Mouse (Mus musculus): ENCODE data around the gene Ptx4. TPM values are rescaled to one million over a fixed set of nuclear protein-coding genes. Genes with fewer than 3 reads are reported as not detected.

Ptx4 gene
- polyA plus RNA-seq (2014; fragmentation: Illumina TruSeq; extraction: RNeasy Lipid Tissue Mini Kit (QIAGEN cat#74804); ENCODE audit: low read depth, low replicate concordance), result not detected

GRCm38 (mm10) chr17:25120406-25120805 lies at the start of gene Ptx4:
Ptx4 (plus strand) TSS chr17:25120760.

GRCm38 (mm10) chr17:25083444-25083931 lies 37.1 kb upstream of the Ptx4 start, which contains the start of gene Tmem204:
Tmem204 (minus strand) TSS chr17:25083591.

GRCm38 (mm10) chr17:25115664-25116432 lies 4.7 kb upstream of the Ptx4 start, which contains the start of gene Telo2:
Telo2 (minus strand) TSS chr17:25115967.

DNA sequence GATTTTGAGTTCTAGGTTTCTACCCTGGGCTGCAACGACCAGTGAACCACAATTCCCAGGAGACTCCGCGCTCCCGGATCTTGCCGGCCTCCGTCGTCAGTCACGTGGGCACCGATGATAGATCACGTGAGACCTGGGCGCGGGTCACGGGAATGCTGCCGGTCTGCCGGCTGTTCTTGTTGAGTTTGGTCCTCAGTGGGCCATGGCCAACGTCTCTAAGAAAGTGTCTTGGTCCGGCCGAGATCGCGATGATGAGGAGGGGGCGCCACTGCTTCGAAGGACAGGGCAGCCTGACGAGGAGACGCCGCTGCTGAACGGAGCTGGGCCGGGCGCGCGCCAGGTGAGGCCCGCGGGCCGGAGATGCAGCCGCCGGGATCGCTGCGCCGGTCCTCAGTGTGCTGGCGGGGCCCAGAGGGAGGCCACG lies 12.7 kb downstream of the Ptx4 start, which contains the start of gene Clcn7:
TSS of gene Clcn7 (plus strand) at position 117 of the 424 bp plus-strand sequence.

GRCm38 (mm10) chr17:25162161-25162560 lies 41.6 kb downstream of the Ptx4 start, which contains the start of gene Ccdc154:
Ccdc154 (plus strand) TSS chr17:25162461.

Other genes with a start within 250 kb of the Ptx4 start
- 22.1 TPM for gene Nubp2, start 234.4 kb upstream of the Ptx4 start, polyA plus RNA-seq (2014; fragmentation: Illumina TruSeq; extraction: RNeasy Lipid Tissue Mini Kit (QIAGEN cat#74804); ENCODE audit: low read depth, low replicate concordance)
- gene Spsb3, start 234.1 kb upstream of the Ptx4 start, polyA plus RNA-seq (2014; fragmentation: Illumina TruSeq; extraction: RNeasy Lipid Tissue Mini Kit (QIAGEN cat#74804); ENCODE audit: low read depth, low replicate concordance), result 35.8 TPM
- gene Eme2, start 225.7 kb upstream of the Ptx4 start, polyA plus RNA-seq (2014; fragmentation: Illumina TruSeq; extraction: RNeasy Lipid Tissue Mini Kit (QIAGEN cat#74804); ENCODE audit: low read depth, low replicate concordance), result 15.4 TPM
- 86.1 TPM for gene Mrps34, start 225.6 kb upstream of the Ptx4 start, polyA plus RNA-seq (2014; fragmentation: Illumina TruSeq; extraction: RNeasy Lipid Tissue Mini Kit (QIAGEN cat#74804); ENCODE audit: low read depth, low replicate concordance)
- 30.4 TPM for gene Nme3, start 224.3 kb upstream of the Ptx4 start, polyA plus RNA-seq (2014; fragmentation: Illumina TruSeq; extraction: RNeasy Lipid Tissue Mini Kit (QIAGEN cat#74804); ENCODE audit: low read depth, low replicate concordance)
- gene Mapk8ip3, start 183.8 kb upstream of the Ptx4 start, polyA plus RNA-seq (2014; fragmentation: Illumina TruSeq; extraction: RNeasy Lipid Tissue Mini Kit (QIAGEN cat#74804); ENCODE audit: low read depth, low replicate concordance), result 67.2 TPM
- gene Jpt2, start 160.1 kb upstream of the Ptx4 start, polyA plus RNA-seq (2014; fragmentation: Illumina TruSeq; extraction: RNeasy Lipid Tissue Mini Kit (QIAGEN cat#74804); ENCODE audit: low read depth, low replicate concordance), result 6.5 TPM
- gene Cramp1l, start 105.0 kb upstream of the Ptx4 start, polyA plus RNA-seq (2014; fragmentation: Illumina TruSeq; extraction: RNeasy Lipid Tissue Mini Kit (QIAGEN cat#74804); ENCODE audit: low read depth, low replicate concordance), result 8.1 TPM
- 5.2 TPM for gene Ift140, start 104.7 kb upstream of the Ptx4 start, polyA plus RNA-seq (2014; fragmentation: Illumina TruSeq; extraction: RNeasy Lipid Tissue Mini Kit (QIAGEN cat#74804); ENCODE audit: low read depth, low replicate concordance)
- 49.6 TPM for gene Tmem204, start 37.2 kb upstream of the Ptx4 start, polyA plus RNA-seq (2014; fragmentation: Illumina TruSeq; extraction: RNeasy Lipid Tissue Mini Kit (QIAGEN cat#74804); ENCODE audit: low read depth, low replicate concordance)
- 17.6 TPM for gene Telo2, start 4.8 kb upstream of the Ptx4 start, polyA plus RNA-seq (2014; fragmentation: Illumina TruSeq; extraction: RNeasy Lipid Tissue Mini Kit (QIAGEN cat#74804); ENCODE audit: low read depth, low replicate concordance)
- 22.7 TPM for gene Clcn7, start 12.6 kb downstream of the Ptx4 start, polyA plus RNA-seq (2014; fragmentation: Illumina TruSeq; extraction: RNeasy Lipid Tissue Mini Kit (QIAGEN cat#74804); ENCODE audit: low read depth, low replicate concordance)
- gene Ccdc154, start 41.7 kb downstream of the Ptx4 start, polyA plus RNA-seq (2014; fragmentation: Illumina TruSeq; extraction: RNeasy Lipid Tissue Mini Kit (QIAGEN cat#74804); ENCODE audit: low read depth, low replicate concordance), result not detected
- not detected for gene Gm38655, start 54.7 kb downstream of the Ptx4 start, polyA plus RNA-seq (2014; fragmentation: Illumina TruSeq; extraction: RNeasy Lipid Tissue Mini Kit (QIAGEN cat#74804); ENCODE audit: low read depth, low replicate concordance)
- gene BC003965, start 63.8 kb downstream of the Ptx4 start, polyA plus RNA-seq (2014; fragmentation: Illumina TruSeq; extraction: RNeasy Lipid Tissue Mini Kit (QIAGEN cat#74804); ENCODE audit: low read depth, low replicate concordance), result 21.1 TPM
- 9.1 TPM for gene Unkl, start 67.6 kb downstream of the Ptx4 start, polyA plus RNA-seq (2014; fragmentation: Illumina TruSeq; extraction: RNeasy Lipid Tissue Mini Kit (QIAGEN cat#74804); ENCODE audit: low read depth, low replicate concordance)
- 18.7 TPM for gene Gnptg, start 119.4 kb downstream of the Ptx4 start, polyA plus RNA-seq (2014; fragmentation: Illumina TruSeq; extraction: RNeasy Lipid Tissue Mini Kit (QIAGEN cat#74804); ENCODE audit: low read depth, low replicate concordance)
- gene Tsr3, start 119.4 kb downstream of the Ptx4 start, polyA plus RNA-seq (2014; fragmentation: Illumina TruSeq; extraction: RNeasy Lipid Tissue Mini Kit (QIAGEN cat#74804); ENCODE audit: low read depth, low replicate concordance), result 9.7 TPM
- 1.0 TPM for gene Baiap3, start 135.6 kb downstream of the Ptx4 start, polyA plus RNA-seq (2014; fragmentation: Illumina TruSeq; extraction: RNeasy Lipid Tissue Mini Kit (QIAGEN cat#74804); ENCODE audit: low read depth, low replicate concordance)
- 105 TPM for gene Ube2i, start 153.9 kb downstream of the Ptx4 start, polyA plus RNA-seq (2014; fragmentation: Illumina TruSeq; extraction: RNeasy Lipid Tissue Mini Kit (QIAGEN cat#74804); ENCODE audit: low read depth, low replicate concordance)
- gene Prss34, start 177.6 kb downstream of the Ptx4 start, polyA plus RNA-seq (2014; fragmentation: Illumina TruSeq; extraction: RNeasy Lipid Tissue Mini Kit (QIAGEN cat#74804); ENCODE audit: low read depth, low replicate concordance), result not detected
- gene Prss28, start 187.9 kb downstream of the Ptx4 start, polyA plus RNA-seq (2014; fragmentation: Illumina TruSeq; extraction: RNeasy Lipid Tissue Mini Kit (QIAGEN cat#74804); ENCODE audit: low read depth, low replicate concordance), result not detected
- gene Prss29, start 197.9 kb downstream of the Ptx4 start, polyA plus RNA-seq (2014; fragmentation: Illumina TruSeq; extraction: RNeasy Lipid Tissue Mini Kit (QIAGEN cat#74804); ENCODE audit: low read depth, low replicate concordance), result not detected
- 0.39 TPM for gene Tpsab1, start 224.8 kb downstream of the Ptx4 start, polyA plus RNA-seq (2014; fragmentation: Illumina TruSeq; extraction: RNeasy Lipid Tissue Mini Kit (QIAGEN cat#74804); ENCODE audit: low read depth, low replicate concordance)
- gene Tpsb2, start 245.5 kb downstream of the Ptx4 start, polyA plus RNA-seq (2014; fragmentation: Illumina TruSeq; extraction: RNeasy Lipid Tissue Mini Kit (QIAGEN cat#74804); ENCODE audit: low read depth, low replicate concordance), result 2.8 TPM
- gene Tpsg1, start 248.5 kb downstream of the Ptx4 start, polyA plus RNA-seq (2014; fragmentation: Illumina TruSeq; extraction: RNeasy Lipid Tissue Mini Kit (QIAGEN cat#74804); ENCODE audit: low read depth, low replicate concordance), result not detected

All from heart, adult 10 weeks (tissue).